Mouse (Mus musculus) olfactory bulb, adult 2 months (tissue): ENCODE data around the gene Hs3st3b1.

Source experiments
- CTCF ChIP-seq: fragments of 200-500 bp; IDR thresholded peaks from 2 replicates; pipeline ENCODE4 v1.5.1; 2012; ENCODE audit warnings: low read depth, mild to moderate bottlenecking, low read length, moderate library complexity; ENCODE audit not compliant: insufficient read depth
- POLR2A ChIP-seq: fragments of 200-500 bp; IDR thresholded peaks from 2 replicates; pipeline ENCODE4 v1.6.1; 2012; ENCODE audit warnings: mild to moderate bottlenecking, low read depth, low read length, moderate library complexity; ENCODE audit not compliant: insufficient read depth

DNA sequence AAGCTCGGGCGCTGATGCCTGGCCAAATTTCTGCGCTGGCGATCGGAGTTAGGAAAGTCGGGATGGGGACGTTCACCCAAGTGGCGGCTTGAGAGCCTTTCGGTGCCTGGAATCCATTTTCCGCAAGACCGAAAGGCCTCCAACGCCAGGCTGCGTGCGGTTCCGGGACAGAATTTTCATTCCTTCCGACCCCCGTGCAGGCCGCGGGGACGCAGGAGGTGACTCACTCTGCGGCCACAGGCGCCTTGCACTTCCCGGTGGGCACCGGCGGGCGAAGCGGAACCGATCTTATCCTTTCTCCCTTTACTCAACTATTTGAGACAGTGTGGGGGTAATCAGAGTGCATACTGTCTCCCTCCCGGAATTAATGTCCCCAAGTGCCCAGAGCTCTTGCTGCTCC, 1.3 kb upstream of the Hs3st3b1 start:
- no peak for TF ChIP-seq POLR2A
- no peak for TF ChIP-seq CTCF
